Mouse (Mus musculus): ENCODE data around the gene Pla2g5. TPM values are rescaled to one million over a fixed set of nuclear protein-coding genes. Genes with fewer than 3 reads are reported as not detected.
"Not testable (repeated sequence)": the region's sequence is repeated elsewhere in the genome, so short reads cannot be mapped to it uniquely, and the experiment has no call there.

The Pla2g5 gene
- polyA plus RNA-seq, 1 experiment from 2014 or later: 0.35 TPM

- no peak overlapping the region for H3K9ac ChIP-seq (ENCODE audit: low read depth, low read length)
- no peak overlapping the region for H3K4me3 ChIP-seq (ENCODE audit: low read length)
- WGBS: 82% methylated on average over 7 of the region's 7 CpGs
These were observed 17.7 kb upstream of the Pla2g5 start for GRCm38 (mm10) chr4:138880811-138881584.

DNA sequence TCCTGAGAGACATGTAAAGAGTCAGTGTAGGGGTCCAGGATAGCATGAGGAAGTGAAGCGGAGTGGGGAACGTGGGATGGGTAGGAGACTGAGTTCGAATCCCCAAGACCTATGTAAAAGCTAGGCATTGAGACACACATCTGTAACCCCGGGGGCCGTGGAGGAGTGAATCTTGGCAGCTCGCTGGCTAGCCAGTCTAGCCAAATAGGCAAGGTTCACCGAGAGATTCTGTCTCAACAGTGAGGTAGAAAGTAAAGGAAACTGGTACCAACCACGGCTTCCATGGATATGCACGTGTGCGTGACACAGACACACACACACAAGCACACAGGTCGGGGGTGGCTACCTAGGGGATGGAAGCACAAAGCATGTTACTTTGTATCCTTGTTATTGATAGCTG is 16.5 kb upstream of the Pla2g5 start:
- H3K27ac ChIP-seq (ENCODE audit: low read depth, low read length): no peak overlapping the region
- H3K4me3 ChIP-seq (ENCODE audit: low read length): no peak overlapping the region
- H3K36me3 ChIP-seq (ENCODE audit: control insufficient read depth, insufficient read depth, low read length): no peaks in the 10 kb centered on the region
- H3K27me3 ChIP-seq (ENCODE audit: control insufficient read depth, insufficient read depth, low read length): no peaks in the 10 kb centered on the region
- WGBS: 74% methylated on average over 11 of the region's 11 CpGs
- H3K4me2 ChIP-seq (replicated peaks; ENCODE audit: low read depth, low read length): no peak overlapping the region
- no peak for ATAC-seq (ENCODE audit: low FRiP score, low TSS enrichment)
- no peak overlapping the region for H3K9ac ChIP-seq (ENCODE audit: low read depth, low read length)
- peaks cover 9% of the 10 kb centered on the region; the same call in 1 of the 2 replicates for H3K4me1 ChIP-seq (ENCODE audit: control insufficient read depth, insufficient read depth, low read length)
- H3K9me3 ChIP-seq (ENCODE audit: control insufficient read depth, low read length): no peaks in the 10 kb centered on the region

More at GRCm38 (mm10) chr4:138880811-138881584, 17.7 kb upstream of the Pla2g5 start:
- Histone ChIP-seq H3K4me2 (replicated peaks; ENCODE audit: low read depth, low read length) (no peak overlapping the region), H3K27ac (ENCODE audit: low read depth, low read length) (no peak overlapping the region), H3K36me3 (ENCODE audit: control insufficient read depth, insufficient read depth, low read length) (no peaks in the 10 kb centered on the region), H3K27me3 (ENCODE audit: control insufficient read depth, insufficient read depth, low read length) (no peaks in the 10 kb centered on the region), H3K9me3 (ENCODE audit: control insufficient read depth, low read length) (no peaks in the 10 kb centered on the region), H3K4me1 (ENCODE audit: control insufficient read depth, insufficient read depth, low read length) (peaks cover 9% of the 10 kb centered on the region; the same call in 1 of the 2 replicates)
- ATAC-seq (ENCODE audit: low FRiP score, low TSS enrichment): no peak

DNA sequence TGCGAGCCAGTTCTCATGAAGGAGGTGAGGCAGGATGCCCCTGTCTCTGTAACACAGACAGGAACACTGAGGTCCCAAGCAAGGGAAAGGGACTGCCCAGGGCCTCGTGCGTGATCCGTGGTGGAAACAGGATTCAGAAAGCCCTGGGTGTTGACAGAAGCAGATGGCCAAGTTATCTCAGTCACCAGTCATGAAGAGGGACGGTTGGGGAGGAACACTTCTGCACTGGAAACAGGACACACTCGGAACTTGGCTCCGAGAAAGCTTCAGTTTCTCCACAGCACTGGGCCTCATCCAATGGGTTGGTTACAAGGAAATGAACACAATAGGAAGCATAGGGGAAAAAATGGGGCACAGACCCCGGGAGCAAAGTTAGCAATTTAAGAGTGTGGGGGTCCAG is 15.5 kb upstream of the Pla2g5 start:
- no peaks in the 10 kb centered on the region for H3K27me3 ChIP-seq (ENCODE audit: control insufficient read depth, insufficient read depth, low read length)
- WGBS: 35% methylated on average over 8 of the region's 8 CpGs
- no peaks in the 10 kb centered on the region for H3K9me3 ChIP-seq (ENCODE audit: control insufficient read depth, low read length)
- H3K4me2 ChIP-seq (replicated peaks; ENCODE audit: low read depth, low read length): no peak overlapping the region
- H3K4me3 ChIP-seq (ENCODE audit: low read length): no peak overlapping the region
- peaks cover 9% of the 10 kb centered on the region; the same call in 1 of the 2 replicates for H3K4me1 ChIP-seq (ENCODE audit: control insufficient read depth, insufficient read depth, low read length)
- H3K36me3 ChIP-seq (ENCODE audit: control insufficient read depth, insufficient read depth, low read length): no peaks in the 10 kb centered on the region
- no peak overlapping the region for H3K27ac ChIP-seq (ENCODE audit: low read depth, low read length)
- ATAC-seq (ENCODE audit: low FRiP score, low TSS enrichment): no peak
- H3K9ac ChIP-seq (ENCODE audit: low read depth, low read length): no peak overlapping the region

DNA sequence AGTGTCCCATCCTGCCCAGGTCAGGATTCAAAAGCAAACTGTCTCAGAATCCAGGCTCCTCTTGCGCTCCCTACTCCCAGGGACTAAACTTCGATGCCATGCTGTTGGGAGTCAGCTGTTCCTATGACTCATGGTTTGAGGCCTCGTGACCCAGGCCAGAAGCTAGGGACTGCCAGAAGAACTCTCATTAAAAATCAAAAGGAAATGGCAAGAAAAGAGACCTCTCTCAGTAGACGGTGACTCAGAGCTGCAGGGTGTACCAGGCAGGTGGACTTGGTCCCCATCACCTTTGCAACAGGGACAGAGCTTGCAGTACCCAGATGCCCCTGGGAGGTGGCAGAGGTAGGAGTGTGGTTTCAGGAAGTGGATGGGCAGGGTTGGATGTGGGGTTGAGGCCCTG is 14.4 kb upstream of the Pla2g5 start, which contains the start of gene Pla2g2e:
Gene Pla2g2e, plus strand, starts transcription at position 212 of the 400 bp plus-strand sequence.
- H3K27ac ChIP-seq (ENCODE audit: low read depth, low read length): no peak within 1 kb of the TSS
- H3K27me3 ChIP-seq (ENCODE audit: control insufficient read depth, insufficient read depth, low read length): no peaks in the 10 kb centered on the region
- WGBS: 66% methylated on average over 4 of the region's 4 CpGs
- H3K4me1 ChIP-seq (ENCODE audit: control insufficient read depth, insufficient read depth, low read length): peaks cover 9% of the 10 kb centered on the region; the same call in 1 of the 2 replicates
- H3K36me3 ChIP-seq (ENCODE audit: control insufficient read depth, insufficient read depth, low read length): no peaks in the 10 kb centered on the region
- no peak for ATAC-seq (ENCODE audit: low FRiP score, low TSS enrichment)
- no peaks in the 10 kb centered on the region for H3K9me3 ChIP-seq (ENCODE audit: control insufficient read depth, low read length)
- H3K4me3 ChIP-seq (ENCODE audit: low read length): no peak within 1 kb of the TSS
- no peak within 1 kb of the TSS for H3K9ac ChIP-seq (ENCODE audit: low read depth, low read length)
- no peak within 1 kb of the TSS for H3K4me2 ChIP-seq (replicated peaks; ENCODE audit: low read depth, low read length)

DNA sequence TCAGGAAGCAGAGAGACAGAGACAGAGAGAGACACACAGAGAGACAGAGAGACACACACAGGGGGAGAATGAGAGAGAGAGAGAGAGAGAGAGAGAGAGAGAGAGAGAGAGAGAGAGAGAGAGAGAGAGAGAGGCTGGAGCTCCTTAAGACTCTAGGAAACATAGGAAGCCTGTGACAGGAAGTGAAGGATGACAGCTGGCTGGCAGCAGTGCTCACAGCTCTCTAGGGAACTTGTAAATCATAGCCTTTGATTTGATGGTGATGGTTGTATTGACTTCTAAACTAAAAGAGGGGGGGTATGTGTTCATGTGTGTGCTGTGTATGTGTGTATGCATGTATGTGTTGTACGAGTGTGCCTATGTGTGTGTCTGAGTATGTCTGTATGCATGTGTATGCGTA is 12.7 kb upstream of the Pla2g5 start:
- no peaks in the 10 kb centered on the region; the same call in 1 of the 2 replicates for H3K9me3 ChIP-seq (ENCODE audit: control insufficient read depth, low read length)
- H3K36me3 ChIP-seq (ENCODE audit: control insufficient read depth, insufficient read depth, low read length): no peaks in the 10 kb centered on the region
- no peak overlapping the region for H3K27ac ChIP-seq (ENCODE audit: low read depth, low read length)
- no peak overlapping the region for H3K9ac ChIP-seq (ENCODE audit: low read depth, low read length)
- H3K4me3 ChIP-seq (ENCODE audit: low read length): no peak overlapping the region
- ATAC-seq (ENCODE audit: low FRiP score, low TSS enrichment): no peak
- 92% methylated on average over 2 of the region's 2 CpGs for WGBS
- peaks cover 9% of the 10 kb centered on the region; the same call in 1 of the 2 replicates for H3K4me1 ChIP-seq (ENCODE audit: control insufficient read depth, insufficient read depth, low read length)
- H3K27me3 ChIP-seq (ENCODE audit: control insufficient read depth, insufficient read depth, low read length): no peaks in the 10 kb centered on the region
- no peak overlapping the region for H3K4me2 ChIP-seq (replicated peaks; ENCODE audit: low read depth, low read length)

DNA sequence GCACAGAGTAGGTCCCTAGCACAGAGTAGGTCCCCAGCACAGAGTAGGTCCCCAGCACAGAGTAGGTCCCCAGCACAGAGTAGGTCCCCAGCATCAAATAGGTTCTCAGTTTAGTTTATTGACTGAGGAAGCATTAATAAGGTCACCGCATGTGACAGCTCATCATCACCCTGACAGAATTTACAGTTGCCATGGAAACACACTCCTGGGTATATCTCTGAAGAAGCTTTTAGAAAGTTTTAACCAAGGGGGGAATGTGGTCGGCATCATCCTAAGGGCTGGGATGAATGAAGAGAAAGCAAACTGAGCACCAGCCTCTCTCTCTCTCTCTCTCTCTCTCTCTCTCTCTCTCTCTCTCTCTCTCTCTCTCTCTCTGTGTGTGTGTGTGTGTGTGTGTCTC is 12.0 kb upstream of the Pla2g5 start:
- not testable (repeated sequence) for H3K4me3 ChIP-seq (ENCODE audit: low read length); H3K4me1 ChIP-seq (ENCODE audit: control insufficient read depth, insufficient read depth, low read length); H3K36me3 ChIP-seq (ENCODE audit: control insufficient read depth, insufficient read depth, low read length); H3K9ac ChIP-seq (ENCODE audit: low read depth, low read length); H3K4me2 ChIP-seq (replicated peaks; ENCODE audit: low read depth, low read length); H3K27ac ChIP-seq (ENCODE audit: low read depth, low read length); H3K9me3 ChIP-seq (ENCODE audit: control insufficient read depth, low read length); ATAC-seq (ENCODE audit: low FRiP score, low TSS enrichment); H3K27me3 ChIP-seq (ENCODE audit: control insufficient read depth, insufficient read depth, low read length)
- 92% methylated on average over 2 of the region's 2 CpGs for WGBS

DNA sequence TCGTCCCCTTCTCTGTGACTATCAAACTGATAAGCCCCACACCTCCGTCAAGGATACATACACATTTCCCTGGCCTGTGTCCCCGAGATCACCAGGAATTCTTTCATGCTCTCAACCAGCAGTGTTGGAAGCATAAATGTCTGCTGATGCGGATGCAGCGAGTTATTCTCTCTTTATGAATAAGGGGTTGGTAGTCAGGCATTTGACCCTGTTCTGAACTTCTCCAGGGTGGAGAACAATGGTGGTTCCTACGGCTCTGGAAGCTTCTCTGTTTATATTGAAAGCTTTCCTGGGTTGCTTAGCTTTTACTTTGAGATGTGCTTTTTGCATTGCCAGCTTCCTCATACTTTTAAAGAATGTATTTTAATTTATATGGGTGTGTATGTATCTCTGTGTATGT is 10.6 kb upstream of the Pla2g5 start, which contains the start of gene Gm13030:
Gene Gm13030, minus strand, starts transcription at position 101 of the 400 bp plus-strand sequence.
- no peaks in the 10 kb centered on the region for H3K27me3 ChIP-seq (ENCODE audit: control insufficient read depth, insufficient read depth, low read length)
- no peak within 1 kb of the TSS for H3K4me2 ChIP-seq (replicated peaks; ENCODE audit: low read depth, low read length)
- H3K36me3 ChIP-seq (ENCODE audit: control insufficient read depth, insufficient read depth, low read length): no peaks in the 10 kb centered on the region
- no peaks in the 10 kb centered on the region; the same call in 1 of the 2 replicates for H3K9me3 ChIP-seq (ENCODE audit: control insufficient read depth, low read length)
- H3K4me1 ChIP-seq (ENCODE audit: control insufficient read depth, insufficient read depth, low read length): 0 out of 2 replicates have a peak, but pooled peaks cover 3% of the 10 kb centered on the region
- no peak within 1 kb of the TSS for H3K4me3 ChIP-seq (ENCODE audit: low read length)
- H3K27ac ChIP-seq (ENCODE audit: low read depth, low read length): no peak within 1 kb of the TSS
- no peak within 1 kb of the TSS for H3K9ac ChIP-seq (ENCODE audit: low read depth, low read length)
- ATAC-seq (ENCODE audit: low FRiP score, low TSS enrichment): no peak
- WGBS: 84% methylated on average over 6 of the region's 6 CpGs

GRCm38 (mm10) chr4:138868666-138869065 is 5.4 kb upstream of the Pla2g5 start:
- Histone ChIP-seq H3K27me3 (ENCODE audit: control insufficient read depth, insufficient read depth, low read length) (peaks cover 2% of the 10 kb centered on the region; the same call in 1 of the 2 replicates), H3K36me3 (ENCODE audit: control insufficient read depth, insufficient read depth, low read length) (no peaks in the 10 kb centered on the region), H3K9ac (ENCODE audit: low read depth, low read length) (no peak overlapping the region), H3K4me3 (ENCODE audit: low read length) (no peak overlapping the region), H3K4me1 (ENCODE audit: control insufficient read depth, insufficient read depth, low read length) (no peaks in the 10 kb centered on the region), H3K9me3 (ENCODE audit: control insufficient read depth, low read length) (no peaks in the 10 kb centered on the region; the same call in 1 of the 2 replicates), H3K4me2 (replicated peaks; ENCODE audit: low read depth, low read length) (no peak overlapping the region), H3K27ac (ENCODE audit: low read depth, low read length) (no peak overlapping the region)
- ATAC-seq (ENCODE audit: low FRiP score, low TSS enrichment): no peak
- WGBS: 43% methylated on average over 8 of the region's 8 CpGs

- no peak for ATAC-seq (ENCODE audit: low FRiP score, low TSS enrichment)
- no peak overlapping the region for H3K9ac ChIP-seq (ENCODE audit: low read depth, low read length)
- H3K27ac ChIP-seq (ENCODE audit: low read depth, low read length): no peak overlapping the region
- H3K27me3 ChIP-seq (ENCODE audit: control insufficient read depth, insufficient read depth, low read length): peaks cover 2% of the 10 kb centered on the region; the same call in 1 of the 2 replicates
- H3K4me2 ChIP-seq (replicated peaks; ENCODE audit: low read depth, low read length): no peak overlapping the region
- WGBS: 10% methylated on average over 7 of the region's 7 CpGs
- H3K4me3 ChIP-seq (ENCODE audit: low read length): no peak overlapping the region
- H3K9me3 ChIP-seq (ENCODE audit: control insufficient read depth, low read length): no peaks in the 10 kb centered on the region; the same call in 1 of the 2 replicates
- H3K4me1 ChIP-seq (ENCODE audit: control insufficient read depth, insufficient read depth, low read length): no peaks in the 10 kb centered on the region
- H3K36me3 ChIP-seq (ENCODE audit: control insufficient read depth, insufficient read depth, low read length): no peaks in the 10 kb centered on the region
These were observed 3.1 kb upstream of the Pla2g5 start for GRCm38 (mm10) chr4:138866413-138866812.

Data from kidney, embryonic 14.5 days (tissue).